Mouse (Mus musculus) lung, adult 2 months (tissue): Measurements from ENCODE around the gene Porcn. TPM values are rescaled to one million over a fixed set of nuclear protein-coding genes. Genes with fewer than 3 reads are reported as not detected.
A peak's percentile ranks its signal among the peaks of the same experiment; 100 is the strongest.

Source experiments
- DNase-seq: peaks from one replicate; pipeline ENCODE4 v3.0.0; 2022
- H3K4me1 ChIP-seq: fragments of 200-500 bp; 2 replicates; pipeline ENCODE4 v1.6.1; 2011; ENCODE audit warnings: low read length; ENCODE audit not compliant: control insufficient read depth, insufficient read depth
- H3K4me3 ChIP-seq: fragments of 200-500 bp; replicated peaks from 2 replicates; pipeline ENCODE3; 2011; ENCODE audit warnings: low read depth, mild to moderate bottlenecking, control low read depth, low read length; ENCODE audit errors: extremely low read depth
- CTCF ChIP-seq: fragments of 200-500 bp; IDR thresholded peaks from 2 replicates; pipeline ENCODE4 v1.5.1; 2011; ENCODE audit warnings: mild to moderate bottlenecking, low read length, control low read depth; ENCODE audit not compliant: insufficient read depth
- POLR2A ChIP-seq: fragments of 200-500 bp; IDR thresholded peaks from 2 replicates; pipeline ENCODE4 v1.6.1; 2011; ENCODE audit warnings: low read depth, mild to moderate bottlenecking, control low read depth, low read length, borderline replicate concordance; ENCODE audit errors: extremely low read depth
- WGBS: fragments of 180-500 bp; shearing (Covaris S2); methylation state at CpG from one replicate; pipeline ENCODE4 v1.1.7; 2018; 5-methylcytosine and 5-hydroxymethylcytosine counted together
- polyA plus RNA-seq: library from polyadenylated mRNA; depleted of rRNA; stranded (reverse); fragments of >200 nt; gene quantifications from 2 replicates; pipeline ENCODE4 v1.2.3, GENCODE M21; 2012; rRNA removed

The Porcn gene
- polyA plus RNA-seq, result 79.5 and 86.0 TPM in 2 replicates

GRCm38 (mm10) chrX:8206015-8206693, at the start of gene Porcn:
Gene Porcn, minus strand, starts transcription at chrX:8206525.
- DNase-seq, result peak; percentile 76
- TF ChIP-seq CTCF (no peak), POLR2A (peak; percentile 80; the same call in 1 of the 2 replicates)
- Histone ChIP-seq H3K4me1 (peaks cover 2% of the 10 kb centered on the region; the same call in 1 of the 2 replicates), H3K4me3 (peak within 1 kb of the TSS; percentile 88)
- WGBS, result 16% methylated on average over 46 of the region's 46 CpGs

GRCm38 (mm10) chrX:8255807-8256206, 49.5 kb upstream of the Porcn start:
- DNase-seq, result no peak
- 27% methylated on average over 5 of the region's 6 CpGs for WGBS
- TF ChIP-seq CTCF (no peak), POLR2A (no peak)

GRCm38 (mm10) chrX:8253711-8254110, 47.4 kb upstream of the Porcn start:
- H3K4me3 ChIP-seq, result no peak overlapping the region
- WGBS, result 79% methylated on average over 2 of the region's 2 CpGs
- TF ChIP-seq CTCF, result no peak
- TF ChIP-seq POLR2A, result no peak
- no peak for DNase-seq
- peaks cover 2% of the 10 kb centered on the region; the same call in 1 of the 2 replicates for H3K4me1 ChIP-seq

More at GRCm38 (mm10) chrX:8255807-8256206, 49.5 kb upstream of the Porcn start:
- Histone ChIP-seq H3K4me3 (no peak overlapping the region), H3K4me1 (peaks cover 2% of the 10 kb centered on the region; the same call in 1 of the 2 replicates)

- no peak for TF ChIP-seq POLR2A
- TF ChIP-seq CTCF, result no peak
- H3K4me1 ChIP-seq, result peaks cover 2% of the 10 kb centered on the region; the same call in 1 of the 2 replicates
- peak within 1 kb of the TSS; percentile 99 for H3K4me3 ChIP-seq
- WGBS, result 22% methylated on average over 45 of the region's 45 CpGs
- DNase-seq, result peak; percentile 75
Measured at GRCm38 (mm10) chrX:8252334-8253285, 46.3 kb upstream of the Porcn start, which contains the start of gene Ftsj1. Gene Ftsj1, minus strand, starts transcription at chrX:8252406.

GRCm38 (mm10) chrX:8251789-8252333, 45.5 kb upstream of the Porcn start:
- TF ChIP-seq POLR2A (peak; percentile 40; the same call in 1 of the 2 replicates), CTCF (no peak)
- H3K4me3 ChIP-seq, result peak overlapping the region; percentile 99
- 23% methylated on average over 18 of the region's 18 CpGs for WGBS
- peaks cover 2% of the 10 kb centered on the region; the same call in 1 of the 2 replicates for H3K4me1 ChIP-seq
- DNase-seq, result no peak

- 72% methylated on average over 8 of the region's 8 CpGs for WGBS
- H3K4me1 ChIP-seq, result peaks cover 2% of the 10 kb centered on the region; the same call in 1 of the 2 replicates
- no peak overlapping the region for H3K4me3 ChIP-seq
- no peak for TF ChIP-seq POLR2A
- TF ChIP-seq CTCF, result no peak
- DNase-seq, result no peak
Measured at GRCm38 (mm10) chrX:8248542-8249120, 42.3 kb upstream of the Porcn start.

GRCm38 (mm10) chrX:8247680-8248079, 41.4 kb upstream of the Porcn start:
- Histone ChIP-seq H3K4me1 (no peaks in the 10 kb centered on the region), H3K4me3 (no peak overlapping the region)
- WGBS, result 63% methylated on average over 2 of the region's 2 CpGs
- TF ChIP-seq CTCF (no peak), POLR2A (no peak)
- DNase-seq, result no peak

GRCm38 (mm10) chrX:8238804-8239395, 32.6 kb upstream of the Porcn start:
- no peak for TF ChIP-seq CTCF
- DNase-seq, result no peak
- WGBS, result 73% methylated on average over 13 of the region's 13 CpGs
- no peaks in the 10 kb centered on the region for H3K4me1 ChIP-seq
- no peak overlapping the region for H3K4me3 ChIP-seq
